Mouse (Mus musculus) T-helper 17 cell (primary cell): Measurements from ENCODE around the gene Pltp.
"Not testable (repeated sequence)": the region's sequence is repeated elsewhere in the genome, so short reads cannot be mapped to it uniquely, and the experiment has no call there.

Experiments used
- in situ Hi-C, 2 experiments: fragments of 300-600 bp; cut with MboI, MseI; formaldehyde crosslinking; loops; 1 replicate in 1 of 2; 2 replicates in 1 of 2; pipeline ENCODE4 v1.15.1; 2025; ENCODE audit warnings: high pct_unique_total_duplicates in 2 of 2

Pltp gene

GRCm38 (mm10) chr2:164805332-164805718, 52.2 kb downstream of the Pltp start:
- in situ Hi-C loops: no loop called here

- in situ Hi-C loops: no loop called here
These were observed 52.8 kb downstream of the Pltp start, which contains the start of the genes Acot8 and Zswim3 for GRCm38 (mm10) chr2:164804533-164805331. Gene Acot8, minus strand, starts transcription at chr2:164804882. Gene Zswim3, plus strand, starts transcription at chr2:164805098.

- in situ Hi-C loops: no loop called here
These were observed 53.6 kb downstream of the Pltp start for GRCm38 (mm10) chr2:164803921-164804313.

- in situ Hi-C loops: no loop called here
These were observed 54.1 kb downstream of the Pltp start for GRCm38 (mm10) chr2:164803201-164803920.

- in situ Hi-C loops: no loop called here
These were observed 57.1 kb downstream of the Pltp start for GRCm38 (mm10) chr2:164800252-164801004.

- in situ Hi-C loops: not testable (repeated sequence)
These were observed 59.0 kb downstream of the Pltp start for GRCm38 (mm10) chr2:164798554-164798953.

GRCm38 (mm10) chr2:164795868-164796267, 61.6 kb downstream of the Pltp start:
- in situ Hi-C loops: no loop called here

GRCm38 (mm10) chr2:164794293-164794692, 63.2 kb downstream of the Pltp start:
- in situ Hi-C loops: no loop called here

GRCm38 (mm10) chr2:164793772-164794171, 63.7 kb downstream of the Pltp start:
- in situ Hi-C loops: no loop called here

- in situ Hi-C loops: no loop called here
These were observed 64.3 kb downstream of the Pltp start for GRCm38 (mm10) chr2:164793236-164793635.

GRCm38 (mm10) chr2:164792400-164793190, 64.9 kb downstream of the Pltp start:
- in situ Hi-C loops: no loop called here

- in situ Hi-C loops: no loop called here
These were observed 65.7 kb downstream of the Pltp start for GRCm38 (mm10) chr2:164791841-164792261.

GRCm38 (mm10) chr2:164790451-164790850, 67.1 kb downstream of the Pltp start:
- in situ Hi-C loops: no loop called here
